Mouse (Mus musculus) left cerebral cortex, postnatal 36 days (tissue): ENCODE measurements at regions not wholly inside any gene's neighbourhood (a gene's known extent, or its start where the extent isn't known, plus 50 kb on each side); places are given as distances from the start of the nearest gene placed in this dataset.

Experiments
- DNase-seq, 2 experiments: peaks; one replicate each; pipeline ENCODE4 v3.0.0; 2021 to 2022; ENCODE audit warnings: low spot score in 2 of 2, mixed read lengths in 1 of 2
- intact Hi-C: fragments of 180-260 bp; cut with DNase I; formaldehyde crosslinking; loops from one replicate; pipeline ENCODE4 v1.15.1; 2025

DNA sequence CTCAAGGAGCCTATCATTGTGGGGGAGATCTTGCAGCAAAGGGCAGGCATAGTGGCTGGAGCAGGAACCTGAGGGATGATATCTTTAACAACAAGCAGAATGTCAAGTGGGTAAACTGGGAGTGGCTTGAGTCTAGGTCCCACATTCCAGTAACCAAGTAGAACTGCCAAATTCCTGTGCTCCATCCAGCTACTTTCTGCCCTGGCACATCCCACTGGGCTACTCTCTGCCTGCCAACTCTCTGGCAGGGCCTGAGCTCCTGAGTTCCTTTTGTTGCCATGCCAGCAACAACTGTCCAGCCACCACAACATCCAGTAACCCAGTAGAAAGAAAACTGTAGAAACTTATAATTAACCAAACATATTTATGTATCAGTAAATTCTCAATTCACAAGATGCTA is 1088.8 kb upstream of the Tenm4 start:
- intact Hi-C loops, result loop anchor here (10.0 kb wide), 1 partner anchor 477 kb away; no protein-coding TSS in a partner anchor
- DNase-seq, result no peak

DNA sequence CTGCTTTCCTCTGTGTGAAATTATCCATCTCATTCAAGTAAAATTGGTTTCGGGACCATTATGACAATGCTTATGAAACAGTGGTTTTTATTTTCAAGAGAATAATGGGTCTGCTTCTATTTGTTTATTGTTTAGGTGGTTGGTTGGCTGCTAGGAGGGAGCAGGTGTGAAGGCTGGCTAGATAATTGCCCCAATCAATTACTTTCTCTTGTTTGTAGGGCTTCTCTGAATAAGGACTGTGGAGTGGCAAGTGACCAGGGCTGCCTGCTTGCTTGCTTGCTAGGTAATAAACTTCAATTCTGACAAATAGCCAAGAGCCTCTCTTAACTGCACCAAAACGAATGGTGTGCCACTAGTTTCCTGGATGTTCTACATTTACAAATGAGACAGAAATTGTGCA is 1086.7 kb upstream of the Tenm4 start:
- DNase-seq, result no peak
- intact Hi-C loops, result loop anchor here (10.0 kb wide), 1 partner anchor 480 kb away; no protein-coding TSS in a partner anchor

DNA sequence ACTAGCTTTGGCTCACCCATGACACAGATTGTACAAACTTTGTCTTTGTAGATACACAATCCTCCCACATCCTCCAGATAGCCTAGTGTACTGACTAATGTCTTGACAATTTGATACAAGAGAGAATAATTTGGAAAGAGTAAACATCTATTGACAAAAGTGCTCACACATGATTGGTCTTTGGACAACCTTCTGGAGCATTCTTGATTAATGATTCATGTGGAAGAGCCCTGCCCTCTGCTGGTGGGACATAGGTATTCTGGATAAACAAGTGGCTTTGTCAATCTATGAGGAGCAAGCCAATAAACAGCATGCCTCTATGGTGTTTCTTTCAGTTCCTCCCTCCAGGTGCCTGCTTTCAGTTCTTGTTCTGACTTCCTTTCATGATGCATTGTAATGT is 1079.7 kb upstream of the Tenm4 start:
- intact Hi-C loops, result loop anchor here (5.0 kb wide), 1 partner anchor 734 kb away; no protein-coding TSS in a partner anchor
- peak in 1 of 2 experiments; percentile 6 for DNase-seq

DNA sequence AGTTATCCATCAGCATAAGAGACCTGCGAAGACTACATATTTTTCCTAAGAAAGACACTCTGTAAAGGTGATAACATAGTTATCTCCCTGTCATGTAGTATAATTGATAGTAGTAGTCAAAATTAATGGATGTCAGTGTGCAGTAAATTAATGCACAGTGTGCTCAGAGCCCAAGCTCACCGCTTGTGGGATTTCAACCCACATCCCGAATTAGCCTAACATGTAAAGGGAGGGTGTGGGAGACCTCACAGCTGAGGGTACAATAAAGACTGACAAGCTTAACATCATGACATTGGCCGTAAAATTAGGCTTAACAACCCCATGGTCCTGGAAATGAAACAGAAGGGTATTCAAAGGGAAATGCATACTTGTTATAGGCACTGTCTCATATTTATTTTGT is 1042.0 kb upstream of the Tenm4 start:
- DNase-seq, result no peak
- intact Hi-C loops, result no loop called here

DNA sequence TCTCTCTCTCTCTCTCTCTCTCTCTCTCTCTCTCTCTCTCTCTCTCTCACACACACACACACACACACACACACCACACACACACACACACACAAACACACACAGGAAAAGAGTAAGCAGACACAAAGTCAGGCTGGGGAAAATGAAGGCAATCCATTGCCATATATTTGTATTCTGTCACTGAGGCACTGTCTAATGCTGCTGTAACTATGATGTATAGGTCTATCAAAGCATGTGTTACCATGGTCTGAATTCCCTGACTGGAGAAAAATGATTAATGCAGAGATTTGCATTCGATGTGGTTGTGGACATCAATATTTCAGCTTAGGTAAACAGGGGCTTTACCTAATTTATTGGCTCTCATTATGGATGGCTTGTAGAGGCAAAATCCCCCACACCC is 1038.0 kb upstream of the Tenm4 start:
- DNase-seq, result no peak
- intact Hi-C loops, result no loop called here

DNA sequence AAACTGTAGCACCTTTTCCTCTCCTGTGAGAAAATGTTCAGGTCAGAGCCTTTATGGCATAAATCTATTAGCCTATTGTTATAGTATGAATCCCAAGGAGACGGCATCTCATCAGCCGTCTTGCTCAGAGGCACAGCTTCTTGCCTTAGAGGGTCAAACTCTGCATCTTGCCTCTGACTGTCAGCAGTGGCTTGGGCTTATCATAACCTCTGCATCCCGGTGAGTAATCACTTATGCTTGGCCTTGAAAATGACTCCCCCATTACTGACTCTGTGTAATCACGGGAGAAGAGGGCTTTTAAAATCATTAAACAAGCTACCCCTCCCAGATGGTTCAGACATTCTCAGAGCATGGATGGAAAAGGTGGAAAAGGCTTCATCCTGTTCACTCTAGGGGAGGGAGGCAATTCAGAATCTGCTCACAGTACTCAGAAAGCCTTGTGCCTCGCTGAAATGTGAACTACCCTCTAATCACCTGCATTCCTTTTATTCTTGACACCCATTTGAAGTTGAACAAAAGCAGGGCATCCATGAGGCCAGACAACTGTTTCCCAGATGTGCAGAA is 1036.9 kb upstream of the Tenm4 start:
- intact Hi-C loops, result no loop called here
- no peak for DNase-seq

DNA sequence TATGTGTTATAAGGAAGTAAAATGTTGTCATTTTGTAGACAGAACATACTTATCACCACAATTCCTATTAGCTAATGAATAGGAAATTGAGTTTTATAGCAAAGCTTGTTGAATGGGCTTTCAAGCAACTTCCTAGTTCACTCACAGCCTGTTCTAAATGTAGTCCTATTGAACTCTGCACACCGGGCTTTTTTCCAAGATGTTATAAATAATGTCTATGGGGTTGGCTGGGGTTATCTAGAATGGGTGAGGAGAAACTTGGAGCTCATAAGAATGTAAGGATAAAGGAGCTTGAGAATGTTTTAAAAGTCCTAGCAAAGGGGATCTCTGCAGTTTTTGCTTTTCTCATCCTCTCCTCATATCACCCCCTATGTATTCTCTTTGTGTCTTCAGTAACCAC is 1029.3 kb upstream of the Tenm4 start:
- no peak for DNase-seq
- intact Hi-C loops, result no loop called here

DNA sequence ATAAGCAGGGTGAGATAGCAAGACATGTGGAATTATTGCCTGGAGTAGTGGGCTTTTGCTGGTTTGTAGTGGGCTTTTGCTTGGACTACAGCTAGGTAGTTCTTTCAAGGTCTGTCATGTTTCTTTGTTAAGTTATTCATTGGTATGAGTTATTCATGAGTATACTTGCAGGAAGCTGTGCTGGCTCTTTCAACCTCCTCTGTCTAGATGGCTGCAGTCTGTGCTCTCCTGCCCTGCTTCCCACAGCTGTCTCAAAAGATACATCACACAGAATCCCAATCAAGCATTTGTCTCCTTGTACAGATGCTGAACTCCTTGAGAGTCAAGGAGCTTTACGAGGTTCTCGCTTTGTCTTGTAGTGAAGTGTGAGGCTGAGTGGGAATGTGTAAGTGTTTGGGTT is 1028.0 kb upstream of the Tenm4 start:
- no peak for DNase-seq
- intact Hi-C loops, result no loop called here
